Mouse (Mus musculus): Measurements from ENCODE around the gene Metap1d. TPM values are rescaled to one million over a fixed set of nuclear protein-coding genes. Genes with fewer than 3 reads are reported as not detected.
A peak's percentile ranks its signal among the peaks of the same experiment; 100 is the strongest.

Gene Metap1d
- polyA plus RNA-seq, 1 experiment from 2014 or later = 34.9 TPM

DNA sequence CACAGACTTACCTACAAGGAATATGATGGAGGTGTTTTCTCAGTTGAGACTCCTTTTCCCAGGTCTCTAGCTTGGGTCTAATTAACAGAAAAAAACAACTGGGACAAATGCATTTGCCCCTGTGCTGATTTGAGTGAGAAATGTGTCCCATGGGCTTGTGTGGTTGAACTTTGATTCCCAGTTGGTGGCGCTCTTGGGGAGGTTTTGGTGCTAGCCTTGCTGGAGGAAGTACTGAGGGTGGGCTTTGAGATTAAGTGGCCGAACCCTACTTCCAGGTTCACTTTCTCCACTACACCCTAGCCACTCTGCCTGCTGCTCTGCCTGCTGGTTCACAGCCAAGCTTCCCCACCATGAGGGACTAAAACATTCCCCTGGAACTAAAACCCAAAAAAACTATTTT lies 3.5 kb upstream of the Metap1d start:
- no peak for ATAC-seq
- Histone ChIP-seq H3K27me3 (replicated peaks; ENCODE audit: control insufficient read depth, insufficient read depth, low read length) (no peaks in the 10 kb centered on the region), H3K4me3 (ENCODE audit: low read length) (no peak overlapping the region), H3K27ac (ENCODE audit: low read length) (no peak overlapping the region), H3K36me3 (ENCODE audit: control insufficient read depth, insufficient read depth, low read length) (no peaks in the 10 kb centered on the region), H3K4me2 (ENCODE audit: low read depth, low read length) (no peak overlapping the region), H3K4me1 (ENCODE audit: control insufficient read depth, insufficient read depth, low read length) (no peaks in the 10 kb centered on the region), H3K9ac (ENCODE audit: low read depth, low read length) (no peak overlapping the region), H3K9me3 (ENCODE audit: control insufficient read depth, low read length) (no peaks in the 10 kb centered on the region)
- 12% methylated on average over 2 of the region's 2 CpGs for WGBS

DNA sequence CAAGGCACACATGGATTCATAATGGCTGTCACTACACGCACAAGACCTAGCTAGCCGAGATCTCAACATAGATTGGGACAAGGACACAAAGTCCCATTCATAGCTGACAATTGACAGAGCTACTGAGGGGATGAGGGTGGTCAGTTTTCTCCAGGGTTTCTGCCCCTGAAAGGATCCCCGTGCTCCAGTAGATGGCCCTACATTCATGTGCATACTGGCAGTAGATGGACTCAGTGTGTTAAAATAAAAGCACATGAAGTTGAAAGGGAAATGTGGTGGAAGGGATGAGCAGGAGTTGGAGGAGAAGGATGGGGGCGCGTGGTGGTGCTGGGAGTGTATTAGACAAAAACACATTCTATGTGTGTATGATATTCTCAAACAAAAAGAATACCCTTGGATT lies 1.3 kb upstream of the Metap1d start:
- Histone ChIP-seq H3K36me3 (ENCODE audit: control insufficient read depth, insufficient read depth, low read length) (no peaks in the 10 kb centered on the region), H3K27ac (ENCODE audit: low read length) (no peak overlapping the region), H3K4me1 (ENCODE audit: control insufficient read depth, insufficient read depth, low read length) (no peaks in the 10 kb centered on the region), H3K9ac (ENCODE audit: low read depth, low read length) (no peak overlapping the region), H3K4me3 (ENCODE audit: low read length) (no peak overlapping the region), H3K27me3 (replicated peaks; ENCODE audit: control insufficient read depth, insufficient read depth, low read length) (no peaks in the 10 kb centered on the region), H3K4me2 (ENCODE audit: low read depth, low read length) (no peak overlapping the region), H3K9me3 (ENCODE audit: control insufficient read depth, low read length) (no peaks in the 10 kb centered on the region)
- no peak for ATAC-seq
- WGBS = 62% methylated on average over 5 of the region's 5 CpGs

DNA sequence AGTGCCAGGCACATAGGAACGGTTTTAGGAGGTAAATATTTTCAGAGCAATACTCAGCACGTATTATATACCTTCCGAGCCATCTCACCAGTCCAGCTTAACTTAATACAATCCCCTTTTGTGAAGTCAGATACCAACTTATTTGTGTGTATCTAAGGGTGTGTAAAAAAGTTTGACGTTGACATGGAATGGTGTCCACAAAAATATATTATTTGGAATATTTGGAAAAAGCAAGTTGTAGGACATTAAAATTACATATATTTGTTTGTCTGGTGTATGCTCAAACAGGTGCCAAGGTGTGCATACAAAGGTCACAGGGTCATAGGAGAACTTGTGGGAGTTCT lies 813 bp downstream of the Metap1d start:
- H3K27ac ChIP-seq (ENCODE audit: low read length) = no peak overlapping the region
- peak overlapping the region; percentile 63 for H3K4me3 ChIP-seq (ENCODE audit: low read length)
- peak overlapping the region; percentile 82; the same call in 1 of the 2 replicates for H3K9ac ChIP-seq (ENCODE audit: low read depth, low read length)
- H3K9me3 ChIP-seq (ENCODE audit: control insufficient read depth, low read length) = no peaks in the 10 kb centered on the region
- H3K36me3 ChIP-seq (ENCODE audit: control insufficient read depth, insufficient read depth, low read length) = no peaks in the 10 kb centered on the region
- no peak for ATAC-seq
- H3K4me1 ChIP-seq (ENCODE audit: control insufficient read depth, insufficient read depth, low read length) = no peaks in the 10 kb centered on the region
- WGBS = 31% methylated on average over 4 of the region's 4 CpGs
- H3K4me2 ChIP-seq (ENCODE audit: low read depth, low read length) = peak overlapping the region; percentile 95
- no peaks in the 10 kb centered on the region for H3K27me3 ChIP-seq (replicated peaks; ENCODE audit: control insufficient read depth, insufficient read depth, low read length)

DNA sequence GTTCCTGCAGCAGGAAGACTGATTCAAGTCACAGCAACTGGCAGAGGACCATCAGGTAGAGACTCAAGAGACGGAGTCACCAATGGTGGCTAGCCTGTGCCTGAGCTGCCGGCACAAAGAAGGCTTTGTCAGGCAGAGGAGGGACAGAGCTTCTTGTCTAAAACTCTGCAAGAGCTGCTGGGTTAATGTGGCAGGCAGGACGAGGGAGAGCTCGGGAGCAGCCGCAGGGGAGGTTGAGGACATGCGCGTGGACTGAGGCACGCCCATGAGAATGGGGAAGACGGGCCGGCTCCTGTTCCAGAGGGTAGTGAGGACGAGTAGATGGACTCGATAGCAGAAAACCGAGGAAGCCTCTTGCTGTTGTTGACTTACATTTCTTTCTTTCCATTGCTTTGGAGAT lies 5.5 kb downstream of the Metap1d start:
- 70% methylated on average over 13 of the region's 13 CpGs for WGBS

DNA sequence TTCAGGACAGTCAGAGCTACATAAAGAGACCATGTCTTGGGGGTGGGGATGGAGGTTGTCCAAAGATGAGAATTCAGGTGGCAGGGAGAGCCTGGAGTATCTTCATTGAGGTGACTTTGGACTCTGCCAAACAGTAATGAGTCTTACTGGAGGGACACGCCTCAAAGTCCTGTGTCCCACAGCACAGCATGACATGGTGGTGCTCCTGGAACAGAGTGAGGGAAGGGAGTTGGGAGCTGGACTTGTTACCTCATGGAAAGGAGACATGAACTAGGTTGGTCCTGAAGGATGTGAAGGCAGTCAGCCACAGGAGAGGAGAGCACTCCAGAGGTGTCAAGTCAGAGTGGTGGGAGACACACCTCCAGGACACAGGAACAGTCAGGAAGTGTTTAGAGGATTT lies 6.6 kb downstream of the Metap1d start:
- H3K27me3 ChIP-seq (replicated peaks; ENCODE audit: control insufficient read depth, insufficient read depth, low read length) = no peaks in the 10 kb centered on the region
- no peak overlapping the region for H3K9ac ChIP-seq (ENCODE audit: low read depth, low read length)
- no peaks in the 10 kb centered on the region for H3K9me3 ChIP-seq (ENCODE audit: control insufficient read depth, low read length)
- H3K36me3 ChIP-seq (ENCODE audit: control insufficient read depth, insufficient read depth, low read length) = no peaks in the 10 kb centered on the region
- no peak for ATAC-seq
- no peak overlapping the region for H3K27ac ChIP-seq (ENCODE audit: low read length)
- whole genome bisulfite sequencing = 81% methylated on average over 1 of the region's 1 CpGs
- H3K4me1 ChIP-seq (ENCODE audit: control insufficient read depth, insufficient read depth, low read length) = no peaks in the 10 kb centered on the region
- no peak overlapping the region for H3K4me2 ChIP-seq (ENCODE audit: low read depth, low read length)
- H3K4me3 ChIP-seq (ENCODE audit: low read length) = no peak overlapping the region

More for the DNA sequence above, 5.5 kb downstream of the Metap1d start:
- no peaks in the 10 kb centered on the region for H3K9me3 ChIP-seq (ENCODE audit: control insufficient read depth, low read length)
- H3K27me3 ChIP-seq (replicated peaks; ENCODE audit: control insufficient read depth, insufficient read depth, low read length) = no peaks in the 10 kb centered on the region
- no peak for ATAC-seq
- H3K4me1 ChIP-seq (ENCODE audit: control insufficient read depth, insufficient read depth, low read length) = no peaks in the 10 kb centered on the region
- H3K9ac ChIP-seq (ENCODE audit: low read depth, low read length) = no peak overlapping the region
- no peaks in the 10 kb centered on the region for H3K36me3 ChIP-seq (ENCODE audit: control insufficient read depth, insufficient read depth, low read length)
- H3K4me3 ChIP-seq (ENCODE audit: low read length) = no peak overlapping the region
- H3K4me2 ChIP-seq (ENCODE audit: low read depth, low read length) = no peak overlapping the region
- H3K27ac ChIP-seq (ENCODE audit: low read length) = no peak overlapping the region

DNA sequence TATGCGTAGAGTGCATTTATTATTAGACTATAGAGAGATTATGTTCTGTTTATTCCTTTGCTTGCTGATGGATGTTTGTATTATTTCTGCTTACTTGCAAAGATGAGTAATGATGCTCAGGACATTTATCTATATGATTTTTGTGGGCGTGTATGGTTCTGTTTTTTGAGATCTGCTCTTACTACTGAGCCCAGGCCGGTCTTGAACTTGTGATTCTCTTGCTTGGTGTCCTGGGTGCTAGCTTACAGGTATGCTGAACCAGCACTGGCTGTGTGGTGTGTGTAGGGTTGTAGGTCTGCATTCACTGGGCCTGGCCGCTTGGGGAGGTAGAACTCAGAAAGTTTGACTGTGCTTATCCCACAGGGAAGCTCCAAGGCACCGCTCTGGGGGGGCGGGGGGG lies 8.1 kb downstream of the Metap1d start:
- H3K4me2 ChIP-seq (ENCODE audit: low read depth, low read length) = no peak overlapping the region
- 74% methylated on average over 6 of the region's 6 CpGs for WGBS
- H3K4me3 ChIP-seq (ENCODE audit: low read length) = no peak overlapping the region
- no peak overlapping the region for H3K27ac ChIP-seq (ENCODE audit: low read length)
- H3K27me3 ChIP-seq (replicated peaks; ENCODE audit: control insufficient read depth, insufficient read depth, low read length) = no peaks in the 10 kb centered on the region
- ATAC-seq = no peak
- no peaks in the 10 kb centered on the region for H3K36me3 ChIP-seq (ENCODE audit: control insufficient read depth, insufficient read depth, low read length)
- H3K9ac ChIP-seq (ENCODE audit: low read depth, low read length) = no peak overlapping the region
- no peaks in the 10 kb centered on the region for H3K9me3 ChIP-seq (ENCODE audit: control insufficient read depth, low read length)
- no peaks in the 10 kb centered on the region for H3K4me1 ChIP-seq (ENCODE audit: control insufficient read depth, insufficient read depth, low read length)

DNA sequence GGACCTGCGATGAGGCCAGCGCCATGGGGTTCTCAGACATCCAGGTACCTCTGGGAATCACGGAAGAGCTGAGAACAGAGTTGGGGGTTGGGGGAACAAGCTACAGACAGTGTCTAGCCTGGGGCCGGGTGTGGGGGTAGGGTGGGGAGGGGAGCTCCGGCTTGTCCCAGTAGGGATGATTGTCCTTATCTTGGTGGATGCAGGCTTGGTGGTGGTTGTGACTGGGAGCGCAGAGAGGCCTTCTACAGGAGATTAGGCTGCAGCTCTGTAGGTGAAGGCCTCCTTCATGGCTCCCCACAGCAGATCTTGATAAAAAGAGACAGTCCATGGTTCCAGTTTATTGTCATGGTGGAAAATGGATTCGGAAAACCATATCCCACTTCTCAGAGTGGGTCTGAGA lies 8.5 kb downstream of the Metap1d start:
- 74% methylated on average over 7 of the region's 7 CpGs for WGBS
- Histone ChIP-seq H3K4me2 (ENCODE audit: low read depth, low read length) (no peak overlapping the region), H3K4me1 (ENCODE audit: control insufficient read depth, insufficient read depth, low read length) (no peaks in the 10 kb centered on the region), H3K36me3 (ENCODE audit: control insufficient read depth, insufficient read depth, low read length) (no peaks in the 10 kb centered on the region), H3K9me3 (ENCODE audit: control insufficient read depth, low read length) (no peaks in the 10 kb centered on the region), H3K27me3 (replicated peaks; ENCODE audit: control insufficient read depth, insufficient read depth, low read length) (no peaks in the 10 kb centered on the region), H3K9ac (ENCODE audit: low read depth, low read length) (no peak overlapping the region), H3K27ac (ENCODE audit: low read length) (no peak overlapping the region), H3K4me3 (ENCODE audit: low read length) (no peak overlapping the region)
- peak; percentile 81 for ATAC-seq

DNA sequence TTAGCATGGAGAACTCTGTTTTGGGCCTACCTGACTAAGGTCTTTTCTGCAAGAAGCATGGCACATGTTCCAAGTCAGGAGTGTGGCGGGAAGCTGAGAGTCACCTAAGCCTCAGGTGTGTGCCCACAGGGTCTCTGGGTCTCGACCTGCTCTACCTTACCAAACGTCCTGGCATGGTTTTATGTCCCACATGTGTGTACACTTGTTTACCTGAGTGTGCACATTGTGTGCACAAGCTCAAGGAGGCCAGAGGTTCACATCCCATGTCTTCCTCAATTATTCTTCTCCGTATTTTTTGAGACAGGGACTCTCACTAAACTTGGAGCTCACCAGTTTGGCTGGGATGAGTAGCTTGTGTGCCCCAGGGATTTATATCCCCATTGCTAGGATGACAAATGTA lies 9.0 kb downstream of the Metap1d start:
- WGBS = 75% methylated on average over 4 of the region's 4 CpGs
- ATAC-seq = no peak

DNA sequence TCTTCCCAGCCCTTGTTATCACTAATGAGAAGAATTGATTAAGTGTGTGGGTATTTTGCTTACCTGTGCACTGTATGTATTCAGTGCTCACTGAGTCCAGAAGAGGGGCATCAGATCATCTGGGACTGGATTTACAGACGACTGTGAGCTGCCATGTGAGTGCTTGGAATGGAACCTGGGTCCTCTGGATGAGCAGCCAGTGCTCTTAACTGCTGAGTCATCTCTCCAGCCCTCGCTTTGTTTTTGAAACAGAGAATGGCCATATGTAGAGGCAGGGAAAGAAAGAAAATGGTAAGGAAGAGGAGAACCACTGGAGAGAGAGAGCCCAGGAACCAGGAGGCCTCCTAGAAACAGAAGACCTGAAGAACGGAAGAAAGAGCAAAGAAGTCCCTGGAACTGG lies 9.5 kb downstream of the Metap1d start:
- ATAC-seq = no peak
- WGBS = 74% methylated on average over 3 of the region's 3 CpGs
- no peak overlapping the region for H3K27ac ChIP-seq (ENCODE audit: low read length)

More for the DNA sequence above, 9.0 kb downstream of the Metap1d start:
- H3K4me3 ChIP-seq (ENCODE audit: low read length) = no peak overlapping the region
- no peak overlapping the region for H3K9ac ChIP-seq (ENCODE audit: low read depth, low read length)
- no peaks in the 10 kb centered on the region for H3K27me3 ChIP-seq (replicated peaks; ENCODE audit: control insufficient read depth, insufficient read depth, low read length)
- no peaks in the 10 kb centered on the region for H3K9me3 ChIP-seq (ENCODE audit: control insufficient read depth, low read length)
- no peaks in the 10 kb centered on the region for H3K36me3 ChIP-seq (ENCODE audit: control insufficient read depth, insufficient read depth, low read length)
- no peak overlapping the region for H3K4me2 ChIP-seq (ENCODE audit: low read depth, low read length)
- H3K4me1 ChIP-seq (ENCODE audit: control insufficient read depth, insufficient read depth, low read length) = no peaks in the 10 kb centered on the region
- H3K27ac ChIP-seq (ENCODE audit: low read length) = no peak overlapping the region

DNA sequence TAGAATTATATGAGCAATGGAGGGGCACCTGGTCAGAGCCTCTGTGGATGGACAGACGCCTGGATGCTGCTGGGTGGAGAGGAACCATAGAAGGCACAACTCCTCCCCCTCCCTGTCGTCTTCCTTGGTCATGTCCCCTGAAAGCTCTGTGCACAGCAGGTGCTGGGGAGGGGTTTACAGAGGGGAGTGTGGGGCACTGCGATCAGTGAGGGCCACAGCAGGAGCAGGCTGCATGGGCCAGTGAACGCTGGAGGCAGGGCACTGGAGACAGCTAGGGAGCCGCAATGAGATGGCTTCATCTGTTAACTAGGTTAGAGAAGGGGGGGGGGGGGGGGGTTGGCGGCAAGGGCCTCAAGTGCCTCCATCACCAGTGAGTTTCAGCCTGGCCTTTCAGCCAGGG lies 13.0 kb downstream of the Metap1d start:
- Histone ChIP-seq H3K27me3 (replicated peaks; ENCODE audit: control insufficient read depth, insufficient read depth, low read length) (no peaks in the 10 kb centered on the region), H3K27ac (ENCODE audit: low read length) (no peak overlapping the region), H3K9ac (ENCODE audit: low read depth, low read length) (no peak overlapping the region), H3K4me2 (ENCODE audit: low read depth, low read length) (no peak overlapping the region), H3K4me1 (ENCODE audit: control insufficient read depth, insufficient read depth, low read length) (no peaks in the 10 kb centered on the region), H3K36me3 (ENCODE audit: control insufficient read depth, insufficient read depth, low read length) (no peaks in the 10 kb centered on the region), H3K4me3 (ENCODE audit: low read length) (no peak overlapping the region), H3K9me3 (ENCODE audit: control insufficient read depth, low read length) (no peaks in the 10 kb centered on the region)
- ATAC-seq = no peak
- WGBS = 22% methylated on average over 6 of the region's 6 CpGs

More for the DNA sequence above, 9.5 kb downstream of the Metap1d start:
- Histone ChIP-seq H3K4me1 (ENCODE audit: control insufficient read depth, insufficient read depth, low read length) (no peaks in the 10 kb centered on the region), H3K36me3 (ENCODE audit: control insufficient read depth, insufficient read depth, low read length) (no peaks in the 10 kb centered on the region), H3K4me2 (ENCODE audit: low read depth, low read length) (no peak overlapping the region), H3K27me3 (replicated peaks; ENCODE audit: control insufficient read depth, insufficient read depth, low read length) (no peaks in the 10 kb centered on the region), H3K9me3 (ENCODE audit: control insufficient read depth, low read length) (no peaks in the 10 kb centered on the region), H3K4me3 (ENCODE audit: low read length) (no peak overlapping the region), H3K9ac (ENCODE audit: low read depth, low read length) (no peak overlapping the region)

Data from intestine, embryonic 16.5 days (tissue).